Mouse (Mus musculus) c-Kit-positive CD71-positive TER-119-negative erythroid progenitor cells, embryonic 14.5 days (primary cell): Measurements from ENCODE around the gene Tnfsf10.

ENCODE experiments used
- DNase-seq: peaks from one replicate; pipeline ENCODE4 v3.0.0-alpha.2; 2013; ENCODE audit warnings: low read depth

Tnfsf10 gene

GRCm38 (mm10) chr3:27371276-27371621 is 54.4 kb downstream of the Tnfsf10 start, which contains the start of gene Ghsr:
Gene Ghsr, plus strand, starts transcription at chr3:27371351.
- no peak for DNase-seq

DNA sequence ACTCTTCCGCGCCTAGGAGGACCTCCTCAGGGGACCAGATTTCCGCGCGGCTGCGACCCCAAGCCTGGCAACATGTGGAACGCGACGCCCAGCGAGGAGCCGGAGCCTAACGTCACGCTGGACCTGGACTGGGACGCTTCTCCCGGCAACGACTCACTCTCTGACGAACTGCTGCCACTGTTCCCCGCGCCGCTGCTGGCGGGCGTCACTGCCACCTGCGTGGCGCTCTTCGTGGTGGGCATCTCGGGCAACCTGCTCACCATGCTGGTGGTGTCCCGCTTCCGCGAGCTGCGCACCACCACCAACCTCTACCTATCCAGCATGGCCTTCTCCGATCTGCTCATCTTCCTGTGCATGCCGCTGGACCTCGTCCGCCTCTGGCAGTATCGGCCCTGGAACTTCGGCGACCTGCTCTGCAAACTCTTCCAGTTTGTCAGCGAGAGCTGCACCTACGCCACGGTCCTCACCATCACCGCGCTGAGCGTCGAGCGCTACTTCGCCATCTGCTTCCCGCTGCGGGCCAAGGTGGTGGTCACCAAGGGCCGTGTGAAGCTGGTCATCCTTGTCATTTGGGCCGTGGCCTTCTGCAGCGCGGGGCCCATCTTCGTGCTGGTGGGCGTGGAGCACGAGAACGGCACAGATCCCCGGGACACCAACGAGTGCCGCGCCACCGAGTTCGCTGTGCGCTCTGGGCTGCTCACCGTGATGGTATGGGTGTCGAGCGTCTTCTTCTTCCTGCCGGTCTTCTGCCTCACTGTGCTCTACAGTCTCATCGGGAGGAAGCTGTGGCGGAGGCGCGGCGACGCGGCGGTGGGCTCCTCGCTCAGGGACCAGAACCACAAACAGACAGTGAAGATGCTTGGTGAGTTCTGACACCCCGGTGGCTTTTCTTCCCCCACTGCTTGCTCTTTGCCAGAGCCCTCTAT is 55.2 kb downstream of the Tnfsf10 start:
- DNase-seq: no peak

- no peak for DNase-seq
Observed at GRCm38 (mm10) chr3:27374396-27374795, 57.6 kb downstream of the Tnfsf10 start.

- DNase-seq: no peak
Observed at GRCm38 (mm10) chr3:27377935-27378334, 61.1 kb downstream of the Tnfsf10 start.

- DNase-seq: no peak
Observed at GRCm38 (mm10) chr3:27384836-27385235, 68.0 kb downstream of the Tnfsf10 start.

- no peak for DNase-seq
Observed at GRCm38 (mm10) chr3:27389923-27390322, 73.1 kb downstream of the Tnfsf10 start.
